Mouse (Mus musculus) monocyte, adult 5-6 weeks (primary cell): ENCODE measurements around the gene Rgs6. TPM values are rescaled to one million over a fixed set of nuclear protein-coding genes. Genes with fewer than 3 reads are reported as not detected.

Source experiments
- ATAC-seq: fragments of 153-309, 156-312 bp; replicated peaks from 2 replicates; pipeline ENCODE4 v1.8.0; 2017; ENCODE audit warnings: mild to moderate bottlenecking; ENCODE audit not compliant: low TSS enrichment, insufficient number of reproducible peaks, severe bottlenecking, poor library complexity, low FRiP score
- total RNA-seq: library from RNA; stranded (forward); fragments of 200-1000, 200-491, 200-594 nt; gene quantifications from 3 replicates; pipeline ENCODE4 v1.2.3, GENCODE M21; 2017

Gene Rgs6
- total RNA-seq, 1 experiment from 2014 or later = not detected

- ATAC-seq = no peak
These were observed 334.9 kb downstream of the Rgs6 start for GRCm38 (mm10) chr12:82922856-82923506.

- ATAC-seq = no peak
These were observed 344.8 kb downstream of the Rgs6 start for GRCm38 (mm10) chr12:82932706-82933461.

- ATAC-seq = no peak
These were observed 347.1 kb downstream of the Rgs6 start for GRCm38 (mm10) chr12:82935121-82935762.

GRCm38 (mm10) chr12:82935767-82936166, 347.7 kb downstream of the Rgs6 start:
- no peak for ATAC-seq

GRCm38 (mm10) chr12:82940461-82940860, 352.4 kb downstream of the Rgs6 start:
- no peak for ATAC-seq

- ATAC-seq = no peak
These were observed 358.4 kb downstream of the Rgs6 start for GRCm38 (mm10) chr12:82946507-82946906.

GRCm38 (mm10) chr12:82961111-82961510, 373.0 kb downstream of the Rgs6 start:
- ATAC-seq = no peak

- no peak for ATAC-seq
These were observed 373.8 kb downstream of the Rgs6 start for GRCm38 (mm10) chr12:82961852-82962251.

- ATAC-seq = no peak
These were observed 382.5 kb downstream of the Rgs6 start for GRCm38 (mm10) chr12:82970521-82971105.

- ATAC-seq = no peak
These were observed 383.1 kb downstream of the Rgs6 start for GRCm38 (mm10) chr12:82971176-82971575.

- ATAC-seq = no peak
These were observed 384.6 kb downstream of the Rgs6 start for GRCm38 (mm10) chr12:82972661-82973060.

- no peak for ATAC-seq
These were observed 385.7 kb downstream of the Rgs6 start for GRCm38 (mm10) chr12:82973771-82974170.

GRCm38 (mm10) chr12:82978275-82978674, 390.2 kb downstream of the Rgs6 start:
- ATAC-seq = no peak

GRCm38 (mm10) chr12:82982716-82983115, 394.6 kb downstream of the Rgs6 start:
- ATAC-seq = no peak

- ATAC-seq = no peak
These were observed 397.2 kb downstream of the Rgs6 start for GRCm38 (mm10) chr12:82985300-82985699.

- no peak for ATAC-seq
These were observed 399.6 kb downstream of the Rgs6 start for GRCm38 (mm10) chr12:82987661-82988060.

GRCm38 (mm10) chr12:82993905-82994304, 405.8 kb downstream of the Rgs6 start:
- no peak for ATAC-seq

GRCm38 (mm10) chr12:82996775-82997174, 408.7 kb downstream of the Rgs6 start:
- ATAC-seq = no peak

- no peak for ATAC-seq
These were observed 410.7 kb downstream of the Rgs6 start for GRCm38 (mm10) chr12:82998682-82999332.
